In genomic region chr12:117843302-117844074, GRCm38 (mm10) we compare ENCODE assay signal across 8 mouse cellular contexts. TPM values are rescaled to one million over a fixed set of nuclear protein-coding genes. Genes with fewer than 3 reads are reported as not detected.
A peak's percentile ranks its signal among the peaks of the same experiment; 100 is the strongest.
DNase-seq lines count a peak whose midpoint lies in the region; ATAC-seq and TF ChIP-seq lines count a peak whose summit lies in the region.

No protein-coding gene starts in this region.

- no peaks in the 10 kb centered on the region for H3K9me3 ChIP-seq in limb, embryonic 13.5 days
- no peaks in the 10 kb centered on the region for H3K9me3 ChIP-seq in midbrain, embryonic 14.5 days (ENCODE audit: control insufficient read depth, low read length)

- DNase-seq in gastrocnemius, adult 2 months = peak; percentile 50
- no peak for DNase-seq in gastrocnemius, adult 18-20 months (ENCODE audit: low spot score)
- peak; percentile 82 for DNase-seq in embryo, embryonic 10.5 days (ENCODE audit: low spot score)
- DNase-seq in kidney, adult 18-20 months = peak; percentile 65
- peak; percentile 86 for DNase-seq in midbrain, embryonic 14.5 days
- peak; percentile 39 to 60 for DNase-seq in spleen, adult 18-20 months

- peak overlapping the region; percentile 82 for H3K9ac ChIP-seq in limb, embryonic 13.5 days
- H3K9ac ChIP-seq in midbrain, embryonic 14.5 days (replicated peaks; ENCODE audit: low read length) = peak overlapping the region; percentile 62

- peak; percentile 77 for ATAC-seq in granulocyte monocyte progenitor cell, adult 5-6 weeks (replicated peaks; ENCODE audit: poor library complexity, severe bottlenecking)
- peak; percentile 94 for ATAC-seq in limb, embryonic 13.5 days (ENCODE audit: low FRiP score, low read depth)
- peak; percentile 92 for ATAC-seq in midbrain, embryonic 14.5 days (ENCODE audit: low FRiP score, low TSS enrichment)

- no peaks in the 10 kb centered on the region for H3K36me3 ChIP-seq in limb, embryonic 13.5 days
- H3K36me3 ChIP-seq in midbrain, embryonic 14.5 days (ENCODE audit: control insufficient read depth, insufficient read depth, low read length) = no peaks in the 10 kb centered on the region

- intact Hi-C loops in gastrocnemius, adult 2 months (cut with DNase I) = no loop called here

- peaks cover 21% of the 10 kb centered on the region for H3K4me1 ChIP-seq in limb, embryonic 13.5 days
- H3K4me1 ChIP-seq in midbrain, embryonic 14.5 days (ENCODE audit: control insufficient read depth, insufficient read depth, low read length) = 0 out of 2 replicates have a peak, but pooled peaks cover 5% of the 10 kb centered on the region

- H3K4me2 ChIP-seq in limb, embryonic 13.5 days (replicated peaks) = peak overlapping the region; percentile 86
- H3K4me2 ChIP-seq in midbrain, embryonic 14.5 days (ENCODE audit: low read length) = peak overlapping the region; percentile 98

- no peak for TF ChIP-seq CTCF in gastrocnemius, adult 2 months (IDR thresholded peaks at IDR 0.05)

- H3K27me3 ChIP-seq in limb, embryonic 13.5 days = no peaks in the 10 kb centered on the region
- no peaks in the 10 kb centered on the region for H3K27me3 ChIP-seq in midbrain, embryonic 14.5 days (ENCODE audit: control insufficient read depth, insufficient read depth, low read length)

- under 1% methylated on average over 66 of the region's 75 CpGs for WGBS in limb, embryonic 13.5 days
- under 1% methylated on average over 75 of the region's 75 CpGs for WGBS in midbrain, embryonic 14.5 days

- peak overlapping the region; percentile 51; the same call in 1 of the 2 replicates for H3K27ac ChIP-seq in gastrocnemius, adult 2 months
- H3K27ac ChIP-seq in limb, embryonic 13.5 days = peak overlapping the region; percentile 75
- 0 out of 2 replicates have a peak overlapping the region, but pooled peaks have one; percentile 32 for H3K27ac ChIP-seq in midbrain, embryonic 14.5 days (replicated peaks; ENCODE audit: low read depth, low read length)

- peak overlapping the region; percentile 84 for H3K4me3 ChIP-seq in gastrocnemius, adult 2 months
- peak overlapping the region; percentile 81 for H3K4me3 ChIP-seq in limb, embryonic 13.5 days
- peak overlapping the region; percentile 70 for H3K4me3 ChIP-seq in midbrain, embryonic 14.5 days (replicated peaks; ENCODE audit: low read depth, low read length)

RNA-seq across cellular contexts. Expression of gene Cdca7l, which starts 39.4 kb away (rescaled TPM):
- total RNA-seq in gastrocnemius, adult 2 months (2021) = not detected
- total RNA-seq in gastrocnemius, adult 18-20 months (2021) = under 1 TPM in 1 of 2 experiments, not detected in 1; 0.09 TPM
- 63.2 and 75.7 TPM in 2 replicates for total RNA-seq in granulocyte monocyte progenitor cell, adult 5-6 weeks (2014; fragmentation: Nextera tagmentation)
- 130 and 145 TPM in 2 replicates for total RNA-seq in granulocyte monocyte progenitor cell, adult 5-6 weeks (2017)
- 32.4 and 32.7 TPM in 2 replicates for polyA plus RNA-seq in limb, embryonic 13.5 days (2015; fragmentation: Nextera tagmentation; extraction: Ambion mirVana)
- 3.3 and 7.9 TPM in 2 replicates for polyA plus RNA-seq in midbrain, embryonic 14.5 days (2014; fragmentation: Nextera tagmentation; extraction: Ambion mirVana)

Comparison
In these comparisons a context has a peak if more than half of its experiments do, and no peak if none do; other contexts are left out.
1. RNA of gene Cdca7l, which starts 39.4 kb away (total RNA-seq): 63.2 to 145 TPM in granulocyte monocyte progenitor cell, adult 5-6 weeks; 0.09 TPM in gastrocnemius, adult 18-20 months and not detected in gastrocnemius, adult 2 months; every median in the first group is over 10 times any median in the second.
2. Peak in every context shown above with its lines, with median percentiles within 50 percentile points of each other: H3K27ac ChIP-seq, H3K4me3 ChIP-seq and ATAC-seq.